Comparison of ENCODE assay signal across 8 mouse cellular contexts in genomic region chr3:90291982-90292344, GRCm38 (mm10). TPM values are rescaled to one million over a fixed set of nuclear protein-coding genes. Genes with fewer than 3 reads are reported as not detected.
DNase-seq lines count a peak whose midpoint lies in the region; ATAC-seq and TF ChIP-seq lines count a peak whose summit lies in the region.

No protein-coding gene starts in this region.

- H3K4me2 ChIP-seq in hindbrain, embryonic 14.5 days (replicated peaks), result peak overlapping the region; percentile 74
- peak overlapping the region; percentile 74 for H3K4me2 ChIP-seq in midbrain, embryonic 14.5 days (ENCODE audit: low read length)

- no peaks in the 10 kb centered on the region for H3K36me3 ChIP-seq in kidney, adult 2 months (ENCODE audit: control insufficient read depth, insufficient read depth, low read length)
- H3K36me3 ChIP-seq in hindbrain, embryonic 14.5 days (replicated peaks; ENCODE audit: control insufficient read depth, insufficient read depth), result no peaks in the 10 kb centered on the region
- H3K36me3 ChIP-seq in midbrain, embryonic 14.5 days (ENCODE audit: control insufficient read depth, insufficient read depth, low read length), result no peaks in the 10 kb centered on the region

- 18% methylated on average over 2 of the region's 2 CpGs for WGBS in kidney, adult 2 months
- WGBS in hindbrain, embryonic 14.5 days, result 46% methylated on average over 2 of the region's 2 CpGs
- WGBS in midbrain, embryonic 14.5 days, result 38% methylated on average over 2 of the region's 2 CpGs

- peak overlapping the region; percentile 96; the same call in 1 of the 2 replicates for H3K27ac ChIP-seq in kidney, adult 2 months (ENCODE audit: insufficient read depth, low read depth, low read length)
- H3K27ac ChIP-seq in brown adipose tissue, adult 24 weeks (replicated peaks; ENCODE audit: low read depth, low read length), result peak overlapping the region; percentile 92
- H3K27ac ChIP-seq in hindbrain, embryonic 14.5 days, result peak overlapping the region; percentile 97
- H3K27ac ChIP-seq in midbrain, embryonic 14.5 days (replicated peaks; ENCODE audit: low read depth, low read length), result peak overlapping the region; percentile 96

- DNase-seq in kidney, adult 2 months, result no peak
- no peak for DNase-seq in kidney, postnatal 36 days
- no peak for DNase-seq in hindbrain, embryonic 14.5 days (ENCODE audit: low spot score)
- no peak for DNase-seq in midbrain, embryonic 14.5 days
- no peak for DNase-seq in frontal cortex, adult 2 months (ENCODE audit: extremely low spot score in 1 of 2, low spot score in 1 of 2)
- no peak for DNase-seq in thymus, postnatal 10 days (ENCODE audit: low spot score in 2 of 2)
- no peak for DNase-seq in thymus, postnatal 14 days

- H3K27me3 ChIP-seq in kidney, adult 2 months (replicated peaks; ENCODE audit: control insufficient read depth, insufficient read depth, low read length), result no peaks in the 10 kb centered on the region
- H3K27me3 ChIP-seq in hindbrain, embryonic 14.5 days (ENCODE audit: control insufficient read depth, insufficient read depth, low read length), result no peaks in the 10 kb centered on the region
- no peaks in the 10 kb centered on the region for H3K27me3 ChIP-seq in midbrain, embryonic 14.5 days (ENCODE audit: control insufficient read depth, insufficient read depth, low read length)

- ATAC-seq in hindbrain, embryonic 14.5 days (ENCODE audit: low FRiP score), result no peak
- ATAC-seq in midbrain, embryonic 14.5 days (ENCODE audit: low FRiP score, low TSS enrichment), result no peak

- H3K9me3 ChIP-seq in hindbrain, embryonic 14.5 days (ENCODE audit: control insufficient read depth, low read length), result no peaks in the 10 kb centered on the region
- H3K9me3 ChIP-seq in midbrain, embryonic 14.5 days (ENCODE audit: control insufficient read depth, low read length), result no peaks in the 10 kb centered on the region

- H3K4me1 ChIP-seq in kidney, adult 2 months (ENCODE audit: control insufficient read depth, insufficient read depth, low read length), result peaks cover 5% of the 10 kb centered on the region; the same call in 1 of the 2 replicates
- H3K4me1 ChIP-seq in brown adipose tissue, adult 24 weeks (ENCODE audit: control insufficient read depth, insufficient read depth, insufficient read length, low read length), result peaks cover 3% of the 10 kb centered on the region; the same call in 1 of the 2 replicates
- H3K4me1 ChIP-seq in hindbrain, embryonic 14.5 days (replicated peaks; ENCODE audit: control insufficient read depth, insufficient read depth, low read length), result peaks cover 22% of the 10 kb centered on the region
- H3K4me1 ChIP-seq in midbrain, embryonic 14.5 days (ENCODE audit: control insufficient read depth, insufficient read depth, low read length), result peaks cover 19% of the 10 kb centered on the region

- H3K4me3 ChIP-seq in kidney, adult 2 months (ENCODE audit: insufficient read depth, low read depth, low read length), result peak overlapping the region; percentile 92; the same call in 1 of the 2 replicates
- H3K4me3 ChIP-seq in brown adipose tissue, adult 24 weeks (ENCODE audit: insufficient read depth, low read depth, low read length), result peak overlapping the region; percentile 83
- peak overlapping the region; percentile 76 for H3K4me3 ChIP-seq in hindbrain, embryonic 14.5 days (replicated peaks; ENCODE audit: low read length)
- peak overlapping the region; percentile 59 for H3K4me3 ChIP-seq in midbrain, embryonic 14.5 days (replicated peaks; ENCODE audit: low read depth, low read length)

- no peak for TF ChIP-seq POLR2A in kidney, adult 2 months (IDR thresholded peaks at IDR 0.05; ENCODE audit: low read depth, low read length)

- H3K9ac ChIP-seq in hindbrain, embryonic 14.5 days, result peak overlapping the region; percentile 92
- peak overlapping the region; percentile 83 for H3K9ac ChIP-seq in midbrain, embryonic 14.5 days (replicated peaks; ENCODE audit: low read length)

- TF ChIP-seq CTCF in kidney, adult 2 months (conservative IDR thresholded peaks at IDR 0.05; ENCODE audit: insufficient read depth, insufficient read length, low read depth, low read length), result no peak

RNA-seq across cellular contexts. Expression of gene Gatad2b, which starts 1.0 kb away (rescaled TPM):
- 18.5 and 18.6 TPM in 2 replicates for polyA plus RNA-seq in kidney, adult 2 months (2012; rRNA removed)
- polyA plus RNA-seq in brown adipose tissue, adult 24 weeks (2012; ENCODE audit: insufficient read depth, insufficient read length, missing spikeins), result 14.7 and 22.0 TPM in 2 replicates
- 12.3 and 14.7 TPM in 2 replicates for polyA plus RNA-seq in hindbrain, embryonic 14.5 days (2014; fragmentation: Nextera tagmentation; extraction: Ambion mirVana)
- 16.0 and 22.9 TPM in 2 replicates for polyA plus RNA-seq in midbrain, embryonic 14.5 days (2014; fragmentation: Nextera tagmentation; extraction: Ambion mirVana)
- 33.4 and 38.4 TPM in 2 replicates for polyA plus RNA-seq in frontal cortex, adult 2 months (2012; rRNA removed)

RNA-seq across cellular contexts. Expression of gene Dennd4b, which starts 27.0 kb away (rescaled TPM):
- polyA plus RNA-seq in kidney, adult 2 months (2012; rRNA removed), result 12.3 and 13.6 TPM in 2 replicates
- polyA plus RNA-seq in brown adipose tissue, adult 24 weeks (2012; ENCODE audit: insufficient read depth, insufficient read length, missing spikeins), result 2.2 and 3.7 TPM in 2 replicates
- polyA plus RNA-seq in hindbrain, embryonic 14.5 days (2014; fragmentation: Nextera tagmentation; extraction: Ambion mirVana), result 7.1 and 8.9 TPM in 2 replicates
- polyA plus RNA-seq in midbrain, embryonic 14.5 days (2014; fragmentation: Nextera tagmentation; extraction: Ambion mirVana), result 7.3 and 7.6 TPM in 2 replicates
- 38.1 and 43.1 TPM in 2 replicates for polyA plus RNA-seq in frontal cortex, adult 2 months (2012; rRNA removed)

RNA-seq across cellular contexts. Expression of gene Crtc2, which starts 38.0 kb away (rescaled TPM):
- 48.2 and 57.6 TPM in 2 replicates for polyA plus RNA-seq in kidney, adult 2 months (2012; rRNA removed)
- 20.0 and 25.7 TPM in 2 replicates for polyA plus RNA-seq in brown adipose tissue, adult 24 weeks (2012; ENCODE audit: insufficient read depth, insufficient read length, missing spikeins)
- 10.1 and 10.5 TPM in 2 replicates for polyA plus RNA-seq in hindbrain, embryonic 14.5 days (2014; fragmentation: Nextera tagmentation; extraction: Ambion mirVana)
- 11.4 and 12.9 TPM in 2 replicates for polyA plus RNA-seq in midbrain, embryonic 14.5 days (2014; fragmentation: Nextera tagmentation; extraction: Ambion mirVana)
- polyA plus RNA-seq in frontal cortex, adult 2 months (2012; rRNA removed), result 55.0 and 58.0 TPM in 2 replicates

RNA-seq across cellular contexts. Expression of gene Slc39a1, which starts 44.0 kb away (rescaled TPM):
- polyA plus RNA-seq in kidney, adult 2 months (2012; rRNA removed), result 71.3 and 74.2 TPM in 2 replicates
- polyA plus RNA-seq in brown adipose tissue, adult 24 weeks (2012; ENCODE audit: insufficient read depth, insufficient read length, missing spikeins), result 46.7 and 53.9 TPM in 2 replicates
- polyA plus RNA-seq in hindbrain, embryonic 14.5 days (2014; fragmentation: Nextera tagmentation; extraction: Ambion mirVana), result 42.9 and 48.0 TPM in 2 replicates
- polyA plus RNA-seq in midbrain, embryonic 14.5 days (2014; fragmentation: Nextera tagmentation; extraction: Ambion mirVana), result 44.0 and 46.6 TPM in 2 replicates
- 33.7 and 36.1 TPM in 2 replicates for polyA plus RNA-seq in frontal cortex, adult 2 months (2012; rRNA removed)

RNA-seq across cellular contexts. Expression of gene Creb3l4, which starts 48.7 kb away (rescaled TPM):
- polyA plus RNA-seq in kidney, adult 2 months (2012; rRNA removed), result 1.0 and 1.5 TPM in 2 replicates
- polyA plus RNA-seq in brown adipose tissue, adult 24 weeks (2012; ENCODE audit: insufficient read depth, insufficient read length, missing spikeins), result not detected in 2 replicates
- 1.8 and 1.9 TPM in 2 replicates for polyA plus RNA-seq in hindbrain, embryonic 14.5 days (2014; fragmentation: Nextera tagmentation; extraction: Ambion mirVana)
- polyA plus RNA-seq in midbrain, embryonic 14.5 days (2014; fragmentation: Nextera tagmentation; extraction: Ambion mirVana), result 2.1 and 2.7 TPM in 2 replicates
- 0.29 and 0.38 TPM in 2 replicates for polyA plus RNA-seq in frontal cortex, adult 2 months (2012; rRNA removed)
